Mouse (Mus musculus): ENCODE measurements around the gene Trim41. TPM values are rescaled to one million over a fixed set of nuclear protein-coding genes. Genes with fewer than 3 reads are reported as not detected.
"Not testable (repeated sequence)": the region's sequence is repeated elsewhere in the genome, so short reads cannot be mapped to it uniquely, and the experiment has no call there.

Trim41 gene
- polyA plus RNA-seq, 1 experiment from 2014 or later, result 6.4 TPM

DNA sequence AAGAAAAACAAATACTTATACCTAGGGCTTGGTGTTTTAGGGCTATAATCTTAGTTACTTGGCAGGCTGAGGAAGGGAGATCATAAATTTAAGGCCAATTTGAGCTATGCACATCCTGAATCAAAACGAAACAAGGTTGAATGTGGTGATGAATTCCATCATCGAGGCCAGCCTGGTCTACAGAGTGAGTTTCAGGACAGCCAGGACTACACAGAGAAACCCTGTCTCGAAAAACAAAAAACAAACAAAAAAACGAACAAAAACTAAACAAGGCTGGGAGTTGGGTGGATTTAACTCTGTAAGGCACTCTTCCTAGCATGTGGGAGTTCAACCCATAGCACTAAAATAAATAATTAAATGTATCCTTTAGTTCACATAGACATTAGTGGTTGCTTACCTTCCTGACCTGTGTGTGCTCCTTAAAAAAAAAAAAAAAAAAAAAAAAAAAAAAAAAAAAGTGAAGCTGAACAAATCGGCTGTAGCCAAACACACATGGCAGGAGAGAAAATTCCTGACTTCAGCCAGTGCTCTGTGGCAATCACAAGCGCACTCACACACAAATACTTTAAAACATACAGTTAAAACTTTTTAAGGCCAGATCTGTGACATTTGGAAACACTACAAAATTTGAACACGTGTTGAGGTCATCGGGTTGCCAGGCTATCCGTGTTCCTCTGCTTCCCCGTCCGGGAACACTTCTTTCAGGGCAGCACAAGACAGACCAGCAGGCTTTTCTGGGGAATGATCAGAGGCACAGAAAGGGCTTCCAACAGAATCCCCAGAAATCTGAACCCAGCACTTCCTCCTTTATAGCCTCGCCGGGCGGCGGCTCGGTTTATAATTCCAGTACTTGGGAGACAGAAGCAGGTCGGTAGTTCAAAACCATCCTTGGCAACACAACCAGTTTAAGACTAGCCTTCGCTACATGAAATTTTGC lies 17.9 kb downstream of the Trim41 start:
- Histone ChIP-seq H3K27me3 (ENCODE audit: control insufficient read depth, insufficient read depth, low read depth, low read length) (no peaks in the 10 kb centered on the region), H3K9ac (ENCODE audit: low read length) (peak overlapping the region; percentile 91), H3K36me3 (ENCODE audit: control insufficient read depth, insufficient read depth, low read length) (peaks cover 16% of the 10 kb centered on the region), H3K9me3 (ENCODE audit: control insufficient read depth, low read length) (no peaks in the 10 kb centered on the region), H3K4me2 (ENCODE audit: low read depth, low read length) (peak overlapping the region; percentile 95), H3K4me3 (ENCODE audit: low read length) (peak overlapping the region; percentile 88), H3K27ac (ENCODE audit: low read length) (peak overlapping the region; percentile 100), H3K4me1 (replicated peaks; ENCODE audit: control insufficient read depth, insufficient read depth, low read length) (peaks cover 17% of the 10 kb centered on the region)
- 5% methylated on average over 18 of the region's 18 CpGs for WGBS
- ATAC-seq (ENCODE audit: low read depth), result peak; percentile 26

DNA sequence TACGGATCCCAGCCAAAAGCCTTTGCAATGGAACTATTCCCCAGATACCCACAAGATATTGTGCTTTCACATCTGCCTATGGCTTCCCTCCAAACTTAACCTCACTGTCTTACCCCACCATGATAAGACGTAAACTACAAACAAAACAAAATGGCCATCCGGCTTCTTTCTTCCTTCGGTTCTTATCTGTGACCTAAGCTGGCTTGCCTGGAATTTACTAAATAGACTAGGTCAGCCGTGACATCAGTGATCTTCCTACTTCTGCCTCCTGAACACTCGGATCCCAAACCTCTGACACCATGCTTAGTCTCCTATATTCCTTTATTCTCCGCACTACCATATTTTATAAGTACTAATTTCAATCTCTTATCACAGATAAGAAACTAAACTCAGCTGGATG lies 18.8 kb downstream of the Trim41 start:
- no peak overlapping the region for H3K27ac ChIP-seq (ENCODE audit: low read length)

DNA sequence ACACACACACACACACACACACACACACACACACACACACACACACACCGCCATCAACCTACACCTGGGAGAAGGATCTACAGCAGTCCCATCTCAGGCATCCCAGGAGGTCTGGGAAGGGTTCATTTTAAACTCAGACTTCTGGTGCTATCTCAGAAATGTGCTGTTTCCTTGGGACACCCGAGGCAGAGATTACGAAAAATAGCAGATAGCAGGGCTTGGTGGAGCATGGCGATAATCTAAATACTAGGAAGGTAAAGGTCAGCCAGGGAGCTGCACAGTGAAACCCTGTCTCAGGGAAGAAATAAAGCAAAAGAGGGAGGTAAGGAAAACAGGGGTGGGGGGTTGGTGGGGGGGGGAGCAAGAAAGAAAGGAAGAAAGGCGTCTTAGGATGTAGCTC lies 19.9 kb downstream of the Trim41 start:
- no peak overlapping the region for H3K4me2 ChIP-seq (ENCODE audit: low read depth, low read length)
- no peaks in the 10 kb centered on the region for H3K9me3 ChIP-seq (ENCODE audit: control insufficient read depth, low read length)
- H3K27ac ChIP-seq (ENCODE audit: low read length), result no peak overlapping the region
- ATAC-seq (ENCODE audit: low read depth), result no peak
- peaks cover 16% of the 10 kb centered on the region for H3K4me1 ChIP-seq (replicated peaks; ENCODE audit: control insufficient read depth, insufficient read depth, low read length)
- H3K27me3 ChIP-seq (ENCODE audit: control insufficient read depth, insufficient read depth, low read depth, low read length), result no peaks in the 10 kb centered on the region
- no peak overlapping the region for H3K9ac ChIP-seq (ENCODE audit: low read length)
- no peak overlapping the region for H3K4me3 ChIP-seq (ENCODE audit: low read length)
- WGBS, result 74% methylated on average over 5 of the region's 5 CpGs
- 0 out of 2 replicates have a peak, but pooled peaks cover 2% of the 10 kb centered on the region for H3K36me3 ChIP-seq (ENCODE audit: control insufficient read depth, insufficient read depth, low read length)

More for the DNA sequence above, 18.8 kb downstream of the Trim41 start:
- peaks cover 17% of the 10 kb centered on the region for H3K4me1 ChIP-seq (replicated peaks; ENCODE audit: control insufficient read depth, insufficient read depth, low read length)
- H3K36me3 ChIP-seq (ENCODE audit: control insufficient read depth, insufficient read depth, low read length), result peaks cover 7% of the 10 kb centered on the region
- H3K4me3 ChIP-seq (ENCODE audit: low read length), result no peak overlapping the region
- H3K9ac ChIP-seq (ENCODE audit: low read length), result no peak overlapping the region
- H3K27me3 ChIP-seq (ENCODE audit: control insufficient read depth, insufficient read depth, low read depth, low read length), result no peaks in the 10 kb centered on the region
- no peak for ATAC-seq (ENCODE audit: low read depth)
- no peaks in the 10 kb centered on the region for H3K9me3 ChIP-seq (ENCODE audit: control insufficient read depth, low read length)
- H3K4me2 ChIP-seq (ENCODE audit: low read depth, low read length), result peak overlapping the region; percentile 95; the same call in 1 of the 2 replicates
- 74% methylated on average over 7 of the region's 7 CpGs for WGBS

DNA sequence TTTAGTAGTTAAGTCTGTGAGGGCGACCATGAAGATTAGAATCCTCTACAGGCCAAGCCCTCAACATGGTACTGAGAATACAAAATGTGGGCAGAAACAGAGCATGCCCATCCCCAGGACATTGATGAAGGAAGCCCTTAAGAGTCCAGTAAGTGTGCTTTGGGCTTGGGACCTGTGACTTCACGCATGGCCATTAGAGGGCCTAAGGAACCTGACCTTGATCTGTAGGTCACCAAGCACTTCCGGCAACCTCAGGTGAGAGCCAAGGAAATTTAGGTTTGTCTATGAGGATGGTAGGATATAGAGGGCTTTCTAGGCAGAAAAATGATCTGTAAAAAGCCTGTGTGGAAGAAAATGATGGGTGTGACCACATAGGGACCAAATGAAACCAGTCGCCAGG lies 20.9 kb downstream of the Trim41 start:
- ATAC-seq (ENCODE audit: low read depth), result no peak

DNA sequence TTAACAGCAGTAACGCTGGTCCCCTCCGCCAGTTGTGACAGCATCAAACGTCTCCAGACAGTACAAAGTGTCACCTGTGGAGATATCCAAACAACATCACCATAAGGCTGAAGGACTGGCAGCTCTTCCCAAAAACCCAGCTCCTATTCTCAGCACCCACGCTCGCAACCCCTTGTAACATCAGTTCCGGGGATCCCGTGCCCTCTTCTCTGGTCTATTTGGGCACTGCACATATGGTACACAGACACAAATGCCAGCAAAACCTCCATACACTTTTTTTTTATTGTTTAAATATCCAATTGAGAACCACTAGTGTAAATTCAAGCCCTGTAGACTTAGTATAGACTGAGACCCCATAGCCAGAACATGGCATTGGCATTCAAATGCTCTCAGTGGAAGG lies 21.9 kb downstream of the Trim41 start:
- H3K9me3 ChIP-seq (ENCODE audit: control insufficient read depth, low read length), result no peaks in the 10 kb centered on the region
- 89% methylated on average over 7 of the region's 7 CpGs for WGBS
- H3K4me3 ChIP-seq (ENCODE audit: low read length), result no peak overlapping the region
- H3K9ac ChIP-seq (ENCODE audit: low read length), result no peak overlapping the region
- no peak for ATAC-seq (ENCODE audit: low read depth)
- no peak overlapping the region for H3K27ac ChIP-seq (ENCODE audit: low read length)
- no peaks in the 10 kb centered on the region for H3K27me3 ChIP-seq (ENCODE audit: control insufficient read depth, insufficient read depth, low read depth, low read length)
- H3K4me1 ChIP-seq (replicated peaks; ENCODE audit: control insufficient read depth, insufficient read depth, low read length), result peaks cover 6% of the 10 kb centered on the region
- no peak overlapping the region for H3K4me2 ChIP-seq (ENCODE audit: low read depth, low read length)
- H3K36me3 ChIP-seq (ENCODE audit: control insufficient read depth, insufficient read depth, low read length), result no peaks in the 10 kb centered on the region

More for the DNA sequence above, 20.9 kb downstream of the Trim41 start:
- no peak overlapping the region for H3K4me3 ChIP-seq (ENCODE audit: low read length)
- no peaks in the 10 kb centered on the region for H3K9me3 ChIP-seq (ENCODE audit: control insufficient read depth, low read length)
- no peak overlapping the region for H3K9ac ChIP-seq (ENCODE audit: low read length)
- no peaks in the 10 kb centered on the region for H3K27me3 ChIP-seq (ENCODE audit: control insufficient read depth, insufficient read depth, low read depth, low read length)
- peaks cover 6% of the 10 kb centered on the region for H3K4me1 ChIP-seq (replicated peaks; ENCODE audit: control insufficient read depth, insufficient read depth, low read length)
- H3K36me3 ChIP-seq (ENCODE audit: control insufficient read depth, insufficient read depth, low read length), result no peaks in the 10 kb centered on the region
- H3K4me2 ChIP-seq (ENCODE audit: low read depth, low read length), result no peak overlapping the region
- H3K27ac ChIP-seq (ENCODE audit: low read length), result no peak overlapping the region
- WGBS, result 67% methylated on average over 4 of the region's 4 CpGs

DNA sequence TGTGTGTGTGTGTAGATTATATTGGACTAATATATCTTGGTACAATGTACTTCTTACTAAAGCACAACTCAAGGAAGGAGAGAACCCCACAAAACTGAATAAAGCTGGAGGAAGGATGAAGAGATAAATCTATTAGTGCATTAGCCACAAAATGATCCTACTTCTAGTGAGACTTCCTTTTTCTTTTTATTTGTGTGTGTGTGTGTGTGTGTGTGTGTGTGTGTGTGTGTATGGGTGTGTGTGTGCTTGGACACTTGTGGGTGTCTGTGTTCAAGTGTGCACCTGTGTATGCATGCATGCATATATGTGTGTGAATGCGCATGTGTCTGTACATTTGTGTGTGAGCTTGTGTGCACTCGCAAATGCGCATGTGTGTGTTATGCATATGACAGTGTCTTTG lies 24.0 kb downstream of the Trim41 start:
- WGBS, result 96% methylated on average over 3 of the region's 3 CpGs

DNA sequence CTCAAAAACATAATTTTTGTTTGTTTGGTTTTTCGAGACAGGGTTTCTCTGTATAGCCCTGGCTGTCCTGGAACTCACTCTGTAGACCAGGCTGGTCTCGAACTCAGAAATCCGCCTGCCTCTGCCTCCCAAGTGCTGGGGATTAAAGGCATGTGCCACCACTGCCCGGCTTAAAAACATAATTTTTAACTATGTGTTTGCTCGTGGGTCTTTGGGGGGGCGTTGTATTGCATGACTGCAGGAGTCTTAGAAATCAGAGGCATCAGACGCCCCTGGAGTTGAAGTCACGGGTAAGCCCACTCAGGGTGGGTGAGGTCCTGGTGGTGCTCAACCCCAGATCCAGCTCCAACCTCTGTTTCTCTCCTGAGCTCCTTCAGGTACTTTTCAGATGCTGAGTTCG lies 25.3 kb downstream of the Trim41 start:
- H3K4me1 ChIP-seq (replicated peaks; ENCODE audit: control insufficient read depth, insufficient read depth, low read length); H3K4me2 ChIP-seq (ENCODE audit: low read depth, low read length); H3K9me3 ChIP-seq (ENCODE audit: control insufficient read depth, low read length); ATAC-seq (ENCODE audit: low read depth); H3K36me3 ChIP-seq (ENCODE audit: control insufficient read depth, insufficient read depth, low read length); H3K27ac ChIP-seq (ENCODE audit: low read length); H3K4me3 ChIP-seq (ENCODE audit: low read length); H3K27me3 ChIP-seq (ENCODE audit: control insufficient read depth, insufficient read depth, low read depth, low read length); H3K9ac ChIP-seq (ENCODE audit: low read length): not testable (repeated sequence)
- 84% methylated on average over 9 of the region's 9 CpGs for WGBS

More for the DNA sequence above, 24.0 kb downstream of the Trim41 start:
- no peak overlapping the region for H3K27ac ChIP-seq (ENCODE audit: low read length)
- no peak overlapping the region for H3K4me3 ChIP-seq (ENCODE audit: low read length)
- no peak overlapping the region for H3K4me2 ChIP-seq (ENCODE audit: low read depth, low read length)
- no peaks in the 10 kb centered on the region for H3K4me1 ChIP-seq (replicated peaks; ENCODE audit: control insufficient read depth, insufficient read depth, low read length)
- no peak overlapping the region for H3K9ac ChIP-seq (ENCODE audit: low read length)
- ATAC-seq (ENCODE audit: low read depth), result no peak
- no peaks in the 10 kb centered on the region for H3K36me3 ChIP-seq (ENCODE audit: control insufficient read depth, insufficient read depth, low read length)
- no peaks in the 10 kb centered on the region for H3K9me3 ChIP-seq (ENCODE audit: control insufficient read depth, low read length)
- H3K27me3 ChIP-seq (ENCODE audit: control insufficient read depth, insufficient read depth, low read depth, low read length), result no peaks in the 10 kb centered on the region

DNA sequence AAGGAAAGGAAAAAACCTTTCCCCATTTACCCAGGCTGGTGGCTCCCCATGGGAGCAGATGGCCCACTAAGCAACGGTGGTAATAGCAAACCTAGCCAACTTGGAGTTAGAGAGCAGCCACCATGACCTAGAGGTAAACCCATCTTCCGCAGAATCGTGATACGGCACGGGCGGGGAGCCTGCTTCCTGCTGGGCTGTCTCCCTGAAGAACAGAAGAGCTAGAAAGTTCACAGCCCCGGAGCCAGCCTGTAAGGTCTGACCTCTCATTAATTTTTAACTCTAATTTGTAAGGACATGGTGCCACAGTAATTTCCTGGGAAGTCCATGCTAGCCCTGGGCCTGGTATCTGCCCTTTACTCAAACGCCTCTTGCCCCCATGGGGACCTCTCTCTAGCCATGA lies 26.2 kb downstream of the Trim41 start:
- no peak overlapping the region for H3K9ac ChIP-seq (ENCODE audit: low read length)
- H3K27me3 ChIP-seq (ENCODE audit: control insufficient read depth, insufficient read depth, low read depth, low read length), result no peaks in the 10 kb centered on the region
- no peaks in the 10 kb centered on the region for H3K9me3 ChIP-seq (ENCODE audit: control insufficient read depth, low read length)
- no peak overlapping the region for H3K4me2 ChIP-seq (ENCODE audit: low read depth, low read length)
- H3K27ac ChIP-seq (ENCODE audit: low read length), result no peak overlapping the region
- no peaks in the 10 kb centered on the region for H3K4me1 ChIP-seq (replicated peaks; ENCODE audit: control insufficient read depth, insufficient read depth, low read length)
- 59% methylated on average over 8 of the region's 8 CpGs for WGBS
- H3K36me3 ChIP-seq (ENCODE audit: control insufficient read depth, insufficient read depth, low read length), result no peaks in the 10 kb centered on the region
- no peak overlapping the region for H3K4me3 ChIP-seq (ENCODE audit: low read length)
- ATAC-seq (ENCODE audit: low read depth), result no peak

DNA sequence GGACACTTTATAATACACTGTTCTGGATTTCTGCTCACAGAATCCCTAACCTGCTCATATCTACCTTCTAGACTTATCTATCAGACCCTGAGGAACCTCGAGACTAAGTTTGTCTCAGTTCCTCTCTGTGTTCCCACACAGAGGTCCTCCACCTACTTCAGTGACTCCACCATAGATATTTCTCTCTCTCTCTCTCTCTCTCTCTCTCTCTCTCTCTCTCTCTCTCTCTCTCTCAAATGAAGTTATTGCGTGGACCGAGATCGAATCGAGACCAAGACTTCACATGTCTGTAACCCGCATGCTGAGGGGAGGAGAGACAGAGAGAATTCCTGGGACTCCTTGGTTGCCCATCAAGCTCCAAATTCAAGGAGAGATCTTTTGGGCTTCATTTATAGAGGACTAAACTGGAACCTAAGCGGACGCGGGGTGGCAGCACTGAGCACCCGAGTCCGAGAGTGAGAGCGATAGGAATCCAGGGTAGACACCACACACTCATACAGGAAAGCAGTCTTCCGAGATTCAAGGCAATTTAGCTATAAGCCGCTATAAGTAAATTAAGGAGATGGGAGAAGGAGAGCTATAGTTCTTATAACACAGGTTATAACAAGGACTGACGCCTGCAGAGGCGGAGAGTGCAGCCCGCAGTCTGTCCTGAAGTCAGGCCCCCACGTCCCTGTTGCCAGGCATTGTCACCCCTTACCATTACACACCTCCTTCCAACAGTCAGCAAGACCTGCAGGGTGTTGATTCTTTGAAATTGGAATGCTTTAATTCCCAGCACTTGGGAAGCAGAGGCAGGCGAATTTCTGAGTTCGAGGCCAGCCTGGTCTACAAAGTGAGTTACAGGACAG lies 27.0 kb downstream of the Trim41 start:
- Histone ChIP-seq H3K27me3 (ENCODE audit: control insufficient read depth, insufficient read depth, low read depth, low read length) (no peaks in the 10 kb centered on the region), H3K4me2 (ENCODE audit: low read depth, low read length) (peak overlapping the region; percentile 56), H3K9me3 (ENCODE audit: control insufficient read depth, low read length) (no peaks in the 10 kb centered on the region), H3K27ac (ENCODE audit: low read length) (no peak overlapping the region), H3K9ac (ENCODE audit: low read length) (peak overlapping the region; percentile 59; the same call in 1 of the 2 replicates), H3K4me1 (replicated peaks; ENCODE audit: control insufficient read depth, insufficient read depth, low read length) (no peaks in the 10 kb centered on the region), H3K36me3 (ENCODE audit: control insufficient read depth, insufficient read depth, low read length) (no peaks in the 10 kb centered on the region), H3K4me3 (ENCODE audit: low read length) (peak overlapping the region; percentile 35; the same call in 1 of the 2 replicates)
- peak; percentile 69 for ATAC-seq (ENCODE audit: low read depth)
- WGBS, result 12% methylated on average over 20 of the region's 20 CpGs
